Mouse (Mus musculus): ENCODE measurements around the gene Etv6.

Gene Etv6

DNA sequence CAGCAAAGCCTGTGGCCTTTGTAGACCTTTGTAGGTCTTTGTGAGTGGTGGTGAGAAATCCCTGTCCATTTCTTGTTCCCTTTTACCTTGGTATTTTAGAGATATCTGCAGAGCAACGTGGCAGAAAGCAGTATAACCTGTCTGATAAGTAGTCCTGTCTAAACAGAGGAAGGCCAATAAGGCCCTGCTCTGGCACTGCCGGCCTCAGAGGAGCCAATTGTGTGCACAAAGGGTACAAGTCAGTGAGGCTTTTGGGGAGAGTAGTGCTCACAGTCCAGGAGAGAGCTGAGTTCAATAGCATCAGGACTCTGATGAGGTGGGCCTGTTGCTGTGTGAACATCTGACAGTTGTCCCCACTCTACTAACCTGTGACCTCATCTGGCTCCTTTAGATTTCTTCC is 77.7 kb downstream of the Etv6 start:
- DNase-seq = no peak

DNA sequence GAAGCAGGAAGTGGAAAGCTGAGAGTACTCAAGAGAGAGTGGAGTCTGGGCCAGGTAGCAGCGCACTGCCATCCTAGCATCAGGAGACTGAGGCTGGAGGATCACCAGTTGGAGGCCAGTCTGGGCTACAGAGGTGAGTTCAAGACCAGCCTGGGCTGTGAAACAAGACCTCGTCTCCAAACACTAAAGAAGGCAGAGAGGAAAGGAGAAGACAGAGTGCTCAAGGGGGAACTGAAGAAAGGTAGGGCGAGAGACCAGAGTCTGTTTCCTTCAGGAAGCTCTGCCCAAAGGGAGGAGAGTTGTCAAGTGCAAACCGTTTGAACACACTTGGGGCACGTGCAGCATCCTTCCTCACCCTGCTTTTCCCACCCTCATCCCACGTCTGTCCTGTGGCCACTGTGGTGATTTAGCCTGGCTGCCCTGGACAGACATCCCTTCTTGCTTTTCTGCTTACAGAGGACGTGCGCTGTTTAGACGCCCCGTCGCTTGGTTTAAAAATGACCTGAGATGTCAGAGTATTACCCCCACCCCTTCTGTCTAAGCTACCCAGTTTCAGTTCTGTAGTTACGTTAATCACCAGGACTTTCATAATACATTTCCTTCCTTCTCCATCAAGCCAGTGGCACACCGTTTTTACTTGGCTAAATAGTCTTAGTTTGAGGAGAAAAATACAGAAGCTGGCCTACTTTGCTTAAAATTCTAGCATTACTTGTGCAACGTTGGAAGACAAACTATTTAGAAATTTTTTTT is 79.9 kb downstream of the Etv6 start:
- DNase-seq = no peak

- no peak for DNase-seq
These were observed 82.0 kb downstream of the Etv6 start for GRCm38 (mm10) chr6:134117380-134117938.

DNA sequence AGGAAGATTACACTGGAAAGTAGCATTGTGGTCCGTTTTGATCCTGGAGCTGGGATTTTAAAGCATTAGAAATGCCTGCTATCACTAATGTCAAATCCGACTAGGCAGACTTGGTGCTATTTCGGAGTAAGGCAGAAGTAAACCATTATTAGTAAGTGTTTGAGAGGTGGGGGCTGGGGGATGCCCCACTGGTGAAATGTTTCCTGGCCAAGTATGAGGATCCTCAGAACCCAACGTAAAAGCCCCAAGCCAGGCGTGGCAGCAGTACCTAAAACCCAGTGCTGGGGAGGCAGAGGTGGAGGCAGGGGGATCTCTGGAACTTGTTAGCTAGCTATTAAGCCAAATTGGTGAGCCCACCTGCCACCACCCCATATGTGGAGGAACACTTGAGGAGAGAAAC is 83.0 kb downstream of the Etv6 start:
- no peak for DNase-seq

GRCm38 (mm10) chr6:134119136-134119535 is 83.6 kb downstream of the Etv6 start:
- peak; percentile 41 for DNase-seq

DNA sequence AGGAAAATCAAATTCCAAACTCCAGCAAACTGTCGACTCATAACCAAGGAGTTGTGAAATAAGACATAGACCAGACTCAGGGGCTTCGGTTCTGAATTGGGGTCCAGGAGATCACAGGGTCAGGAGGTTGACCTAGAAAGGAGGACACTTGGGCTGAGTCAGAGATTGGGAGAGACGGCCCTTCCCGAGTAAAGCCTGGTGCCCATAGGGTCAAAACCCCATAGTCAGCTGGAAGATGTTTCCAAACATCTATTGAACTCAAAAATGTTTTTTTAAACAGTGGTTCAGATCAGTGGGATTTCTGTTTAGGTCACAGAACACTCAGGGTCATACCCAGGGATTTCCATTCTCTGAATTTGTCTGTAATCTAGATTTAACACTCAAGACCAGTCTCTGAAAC is 84.7 kb downstream of the Etv6 start:
- no peak for DNase-seq

- peak; percentile 59 for DNase-seq
These were observed 85.2 kb downstream of the Etv6 start for GRCm38 (mm10) chr6:134120712-134121111.

DNA sequence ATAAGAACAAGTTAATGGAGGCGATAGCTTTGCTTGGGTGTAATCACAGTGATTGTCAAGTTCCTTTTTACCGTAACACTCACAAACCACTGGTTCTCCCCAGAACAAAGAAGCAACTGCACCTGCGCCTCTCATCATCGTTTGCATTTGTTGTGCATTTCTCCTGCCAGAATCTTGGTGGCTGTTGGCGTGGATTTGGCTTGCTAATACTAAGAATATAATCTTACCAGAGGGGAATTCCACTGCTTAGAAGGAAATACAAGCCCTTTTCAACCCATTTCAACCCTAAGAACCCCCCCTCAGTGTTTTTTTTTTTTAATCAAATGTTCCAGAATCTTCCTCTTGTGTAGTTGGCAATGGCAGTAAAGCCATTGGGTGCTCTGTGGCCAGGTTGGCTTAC is 87.4 kb downstream of the Etv6 start:
- DNase-seq = no peak

DNA sequence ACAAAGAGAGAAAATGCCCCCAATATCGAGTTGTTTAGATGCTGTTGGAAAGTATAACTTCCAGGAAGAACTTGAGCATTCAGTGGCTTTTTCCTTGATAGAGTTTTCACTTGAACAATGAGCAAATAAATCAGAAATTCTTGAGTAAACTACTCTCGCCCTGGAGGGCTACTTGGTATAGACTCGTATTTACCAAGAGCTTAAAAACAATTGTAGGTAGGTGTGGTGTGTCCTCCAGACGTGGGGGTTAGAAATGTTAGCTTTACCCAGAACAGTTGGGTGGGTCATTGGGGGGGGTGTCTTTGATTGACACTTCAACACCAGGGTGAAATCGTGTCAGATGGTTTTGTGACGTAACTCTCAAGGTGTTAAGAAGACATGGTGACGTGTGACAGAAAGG is 88.0 kb downstream of the Etv6 start:
- DNase-seq = no peak

DNA sequence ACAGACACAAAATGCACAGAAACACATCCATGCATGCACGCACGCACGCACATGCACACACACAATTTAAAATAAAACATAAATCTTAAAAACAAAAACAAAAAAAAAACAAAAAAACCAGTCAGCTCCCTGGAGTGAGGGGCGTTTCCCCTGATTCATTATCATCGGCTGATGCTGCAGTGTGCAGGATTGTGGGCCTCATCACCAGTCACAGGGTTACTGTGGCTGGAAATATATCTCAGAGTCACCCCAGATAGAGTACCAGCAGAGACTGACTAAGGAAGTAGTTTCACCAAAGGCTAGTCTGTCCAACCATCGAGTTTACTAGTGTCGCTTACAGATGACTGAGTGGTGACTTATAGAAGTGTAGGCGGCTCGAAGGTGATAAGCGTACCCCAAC is 88.8 kb downstream of the Etv6 start:
- DNase-seq = no peak

GRCm38 (mm10) chr6:134127996-134128395 is 92.5 kb downstream of the Etv6 start:
- no peak for DNase-seq

DNA sequence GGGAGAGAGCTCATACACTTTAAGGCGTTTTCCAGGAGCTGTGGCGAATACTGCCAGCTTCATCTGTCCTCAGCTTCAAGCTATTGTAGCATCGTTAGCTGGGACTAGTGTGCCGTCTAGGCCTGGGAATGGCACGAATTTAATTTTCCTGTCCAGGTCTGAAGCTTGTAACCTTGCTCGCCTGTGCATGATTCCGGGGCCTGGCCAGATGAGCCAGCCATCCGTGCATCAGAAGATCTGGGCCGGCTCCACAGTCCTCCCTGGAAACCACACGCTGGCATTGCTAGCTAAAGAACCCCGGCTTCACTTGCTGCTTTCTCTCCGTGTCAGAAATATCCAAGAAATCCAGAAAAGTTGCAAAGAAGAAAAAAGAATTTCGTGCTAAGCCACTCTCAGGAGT is 93.1 kb downstream of the Etv6 start:
- DNase-seq = no peak

- DNase-seq = peak; percentile 30
These were observed 94.3 kb downstream of the Etv6 start for GRCm38 (mm10) chr6:134129848-134130247.

GRCm38 (mm10) chr6:134130816-134131215 is 95.3 kb downstream of the Etv6 start:
- DNase-seq = no peak

GRCm38 (mm10) chr6:134131601-134132000 is 96.1 kb downstream of the Etv6 start:
- no peak for DNase-seq

DNA sequence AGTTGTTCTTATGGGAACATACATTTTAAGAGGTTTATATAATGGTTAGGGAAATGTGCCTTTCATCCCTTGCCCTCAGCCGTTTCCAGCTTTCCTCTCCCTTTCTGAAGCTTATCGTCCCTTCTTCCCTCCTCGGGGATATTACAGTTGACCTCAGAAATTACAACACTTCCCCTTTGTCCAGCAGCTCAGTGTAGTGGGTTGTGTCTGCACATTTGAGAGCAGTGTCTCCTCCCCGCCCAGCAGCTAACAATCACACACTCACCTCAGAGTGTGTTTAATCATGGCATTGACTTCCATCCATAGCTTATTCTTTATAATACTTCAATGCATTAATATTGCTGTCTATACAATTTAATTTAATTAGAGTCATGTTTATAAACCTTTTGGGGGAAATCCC is 98.3 kb downstream of the Etv6 start:
- no peak for DNase-seq

DNA sequence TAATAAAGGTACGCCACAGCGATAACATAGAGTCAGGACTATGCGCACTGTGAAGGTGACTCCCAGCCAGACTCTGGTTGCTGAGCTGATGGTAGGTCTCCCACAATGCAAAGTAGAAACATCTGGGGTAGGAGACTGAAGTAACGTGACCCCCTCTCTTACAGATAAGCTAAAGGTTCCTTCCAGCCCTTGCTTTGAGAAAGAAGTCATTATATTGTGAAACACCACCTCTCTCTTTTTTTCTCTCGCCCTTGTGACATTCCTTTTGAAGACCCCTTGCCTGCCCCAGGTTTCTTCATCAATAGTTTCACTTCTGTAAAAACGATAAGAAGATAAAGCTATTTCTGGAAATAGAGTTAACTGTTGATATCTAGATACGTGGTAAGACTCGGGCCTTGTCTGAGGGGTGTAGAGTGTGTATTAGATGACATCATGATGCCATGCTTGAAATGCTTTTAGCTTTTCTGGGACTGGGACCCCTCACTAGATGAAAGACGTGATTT is 99.4 kb downstream of the Etv6 start:
- DNase-seq = no peak

DNA sequence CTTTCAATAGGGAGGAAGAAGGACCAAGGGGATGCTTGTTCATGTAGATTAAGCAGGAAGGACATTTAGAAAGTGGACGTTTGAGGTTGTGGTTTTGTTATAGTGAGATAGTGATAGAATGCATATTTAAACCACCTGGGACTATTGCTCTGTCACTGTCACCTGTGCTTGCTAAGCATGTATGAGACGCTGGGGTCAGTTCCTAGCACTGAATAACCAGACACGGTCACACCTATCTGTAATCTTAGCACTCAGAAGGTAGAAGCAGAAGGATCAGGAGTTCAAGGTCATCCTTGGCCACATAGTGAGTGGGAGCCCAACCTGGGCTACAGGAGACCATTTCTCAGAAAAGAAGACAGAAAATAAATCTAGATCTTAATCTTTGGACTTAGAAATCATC is 100.8 kb downstream of the Etv6 start:
- no peak for DNase-seq

GRCm38 (mm10) chr6:134139359-134139758 is 103.9 kb downstream of the Etv6 start:
- no peak for DNase-seq

DNA sequence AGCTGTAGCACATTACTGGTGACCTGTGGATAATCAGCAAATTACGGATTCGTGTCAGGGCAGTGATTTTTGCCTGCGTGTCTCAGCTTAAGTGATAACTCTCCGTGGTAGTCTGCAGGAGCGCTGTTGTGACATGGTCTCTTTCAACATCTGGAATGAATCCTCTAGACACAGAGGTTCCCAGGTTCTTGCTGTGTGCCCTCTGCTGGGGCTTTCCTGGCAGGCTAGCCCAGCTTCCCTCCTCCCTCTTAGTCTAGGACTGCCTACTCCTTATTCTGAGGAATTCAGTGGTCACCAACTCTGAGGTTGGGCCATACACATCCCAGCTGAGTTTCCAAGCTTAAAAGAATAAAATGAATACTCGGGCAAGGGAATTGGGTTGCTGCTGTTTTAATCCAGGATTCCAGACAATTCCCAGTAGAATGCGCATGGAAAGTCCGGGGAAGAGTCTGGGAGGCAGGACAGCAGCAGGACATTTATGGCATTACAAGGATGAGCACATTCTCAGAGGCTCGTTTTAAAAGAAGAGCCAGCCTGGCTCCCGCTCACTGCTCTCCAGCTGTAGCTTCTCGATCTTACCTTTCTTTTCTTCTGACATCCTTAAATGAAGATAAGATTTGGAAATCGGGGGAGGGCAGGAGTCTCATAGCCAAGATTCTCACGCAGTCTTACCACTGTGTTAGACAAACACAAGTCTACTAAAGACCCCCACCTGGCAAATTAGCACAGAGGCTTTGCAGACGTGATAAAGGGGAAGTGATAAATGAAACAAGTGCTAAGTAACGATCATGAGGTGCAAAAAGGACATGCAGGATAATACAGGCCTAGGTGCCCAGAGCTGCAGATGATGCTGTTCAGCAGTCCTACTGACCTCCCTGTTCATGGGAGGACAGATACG is 105.5 kb downstream of the Etv6 start:
- peak; percentile 39 for DNase-seq

- no peak for DNase-seq
These were observed 106.2 kb downstream of the Etv6 start for GRCm38 (mm10) chr6:134141616-134142165.

DNA sequence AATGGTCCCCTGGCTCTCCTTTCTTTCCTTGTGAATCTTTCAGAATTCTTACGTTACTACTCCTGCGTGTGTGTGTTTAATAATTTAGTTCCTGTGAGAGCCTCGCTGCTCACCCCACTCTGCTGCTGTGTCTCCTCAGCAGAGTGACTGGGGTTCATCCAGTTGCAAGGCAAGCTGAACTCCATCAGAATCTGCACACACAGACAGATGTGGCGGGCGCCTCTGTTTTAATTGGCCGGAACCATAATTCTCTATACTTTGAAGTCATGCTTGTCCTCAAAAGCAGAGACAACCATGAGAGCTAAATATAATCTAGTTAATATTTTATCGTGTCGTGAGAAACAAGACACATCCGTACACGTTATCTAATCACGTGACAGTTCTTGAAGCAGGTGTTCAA is 107.2 kb downstream of the Etv6 start:
- no peak for DNase-seq

- no peak for DNase-seq
These were observed 108.2 kb downstream of the Etv6 start for GRCm38 (mm10) chr6:134143649-134144097.

Measured in lung, postnatal 10 days (tissue).